Mouse (Mus musculus) liver, adult 2 months (tissue): ENCODE measurements around the gene Csf3r. TPM values are rescaled to one million over a fixed set of nuclear protein-coding genes. Genes with fewer than 3 reads are reported as not detected.

ENCODE experiments used
- DNase-seq: peaks from one replicate; pipeline ENCODE4 v3.0.0-alpha.2; 2011; ENCODE audit warnings: low read depth, low spot score; ENCODE audit errors: extremely low read depth
- H3K27ac ChIP-seq: fragments of 200-500 bp; replicated peaks from 2 replicates; pipeline ENCODE4 v1.5.1; 2012; ENCODE audit warnings: low read depth, mild to moderate bottlenecking, control low read depth, inconsistent platforms, low read length; ENCODE audit not compliant: insufficient read depth
- H3K27me3 ChIP-seq: fragments of 200-500 bp; 2 replicates; pipeline ENCODE4 v1.6.1; 2012; ENCODE audit warnings: mild to moderate bottlenecking, moderate library complexity, low read length, inconsistent platforms; ENCODE audit not compliant: control insufficient read depth, insufficient read depth
- H3K36me3 ChIP-seq: fragments of 200-500 bp; 2 replicates; pipeline ENCODE4 v1.6.1; 2012; ENCODE audit warnings: low read length, inconsistent platforms; ENCODE audit not compliant: control insufficient read depth, insufficient read depth
- H3K4me1 ChIP-seq: fragments of 200-500 bp; 2 replicates; pipeline ENCODE4 v1.6.1; 2011; ENCODE audit warnings: low read length; ENCODE audit not compliant: control insufficient read depth, insufficient read depth
- H3K4me3 ChIP-seq: fragments of 200-500 bp; 2 replicates; pipeline ENCODE4 v1.5.1; 2011; ENCODE audit warnings: low read depth, mild to moderate bottlenecking, control low read depth, low read length, moderate library complexity; ENCODE audit not compliant: insufficient read depth
- H3K79me2 ChIP-seq: fragments of 200-500 bp; 2 replicates; pipeline ENCODE4 v1.6.1; 2012; ENCODE audit warnings: inconsistent platforms, mild to moderate bottlenecking, low read length, moderate library complexity; ENCODE audit not compliant: control insufficient read depth, insufficient read depth
- H3K9ac ChIP-seq: fragments of 200-500 bp; 2 replicates; pipeline ENCODE4 v1.6.1; 2012; ENCODE audit warnings: low read depth, mild to moderate bottlenecking, control low read depth, inconsistent platforms, low read length
- CTCF ChIP-seq: fragments of 200-500 bp; IDR thresholded peaks from 2 replicates; pipeline ENCODE4 v1.5.1; 2011; ENCODE audit warnings: low read depth, low read length, control low read depth
- POLR2A ChIP-seq: fragments of 200-500 bp; IDR thresholded peaks from 2 replicates; pipeline ENCODE4 v1.6.1; 2011; ENCODE audit warnings: low read length, control low read depth; ENCODE audit not compliant: insufficient read depth; ENCODE audit errors: extremely low read depth
- WGBS: fragments of 180-500 bp; shearing (Covaris S2); methylation state at CpG from one replicate; pipeline ENCODE4 v1.1.7; 2018; 5-methylcytosine and 5-hydroxymethylcytosine counted together
- polyA plus RNA-seq: library from polyadenylated mRNA; depleted of rRNA; stranded (reverse); fragments of >200 nt; gene quantifications from 2 replicates; pipeline ENCODE4 v1.2.3, GENCODE M21; 2012
- total RNA-seq: library from RNA; depleted of rRNA; stranded (reverse); fragments of >200 nt; gene quantifications from 2 replicates; pipeline ENCODE4 v1.2.3, GENCODE M21; 2014

Gene Csf3r
- total and polyA plus RNA-seq, 2 experiments = 0.37 to 2.9 TPM

DNA sequence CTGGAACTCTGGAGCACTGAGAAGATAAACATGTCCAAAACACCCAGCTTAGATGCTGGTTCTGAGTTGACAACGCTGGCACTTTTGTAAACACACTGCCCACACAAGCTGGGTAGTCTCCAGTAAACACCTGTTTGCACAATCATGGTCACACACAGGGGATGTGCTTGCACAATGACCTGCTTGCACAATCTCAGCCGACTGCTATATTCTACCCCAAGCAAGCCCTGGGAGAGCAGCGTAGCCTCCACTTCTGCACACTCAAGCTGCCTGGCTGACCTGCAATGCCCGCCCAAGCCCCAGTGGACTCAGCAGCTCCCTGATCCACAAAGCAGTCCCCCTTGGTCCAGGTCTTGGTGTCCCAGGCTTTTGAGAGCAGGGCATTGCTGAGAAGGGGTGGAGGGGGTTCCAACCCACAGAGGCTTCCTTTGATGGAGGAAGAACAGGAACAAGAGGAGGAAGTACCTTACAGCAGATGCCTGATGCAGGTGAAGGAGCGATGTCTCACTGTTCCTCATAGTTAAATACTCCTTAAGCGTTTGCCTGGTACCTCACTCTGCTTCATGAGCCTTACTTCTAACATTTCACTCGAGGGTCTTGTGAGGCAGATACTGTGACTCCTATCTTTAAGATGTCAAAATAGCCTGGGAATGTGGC is 6.5 kb upstream of the Csf3r start:
- Histone ChIP-seq H3K9ac (no peak overlapping the region), H3K4me3 (no peak overlapping the region), H3K27ac (no peak overlapping the region), H3K79me2 (no peaks in the 10 kb centered on the region), H3K4me1 (peaks cover 4% of the 10 kb centered on the region; the same call in 1 of the 2 replicates), H3K36me3 (no peaks in the 10 kb centered on the region), H3K27me3 (no peaks in the 10 kb centered on the region)
- TF ChIP-seq POLR2A (no peak), CTCF (no peak)
- peak; percentile 50 for DNase-seq
- 44% methylated on average over 7 of the region's 7 CpGs for WGBS

DNA sequence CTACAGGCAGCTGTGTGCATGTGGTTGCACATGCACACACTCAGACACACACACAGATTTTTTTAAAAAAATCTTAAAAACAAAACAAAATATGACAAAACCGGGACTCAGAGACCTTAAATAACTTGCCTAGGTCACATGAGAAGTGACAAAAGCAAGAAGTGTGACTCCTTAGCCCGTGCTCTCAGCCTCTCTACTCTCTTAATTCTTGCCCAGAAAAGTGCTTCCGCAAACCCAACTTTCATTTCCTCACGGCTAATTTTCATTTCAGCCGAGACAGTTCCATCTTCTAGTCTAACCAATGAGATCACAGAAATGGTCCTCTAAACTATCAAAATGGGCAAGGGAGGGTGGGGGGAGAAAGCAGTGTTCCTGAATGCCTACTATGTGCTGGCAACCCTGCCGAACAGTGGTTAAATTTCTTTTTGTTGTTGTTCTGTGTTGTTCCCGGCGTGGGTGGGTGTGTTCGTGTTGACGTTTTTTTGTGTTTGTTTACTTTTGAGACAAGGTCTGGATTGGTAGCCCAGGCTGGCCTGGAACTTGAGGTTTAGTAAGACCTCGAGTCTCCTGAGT is 5.3 kb upstream of the Csf3r start:
- peak; percentile 43 for DNase-seq
- WGBS = 85% methylated on average over 11 of the region's 11 CpGs
- H3K79me2 ChIP-seq = no peaks in the 10 kb centered on the region

GRCm38 (mm10) chr4:126025801-126026200 is 1.5 kb downstream of the Csf3r start:
- TF ChIP-seq CTCF (no peak), POLR2A (no peak)

More for the DNA sequence above, 5.3 kb upstream of the Csf3r start:
- H3K4me3 ChIP-seq = no peak overlapping the region
- H3K9ac ChIP-seq = no peak overlapping the region
- no peak for TF ChIP-seq CTCF
- TF ChIP-seq POLR2A = no peak
- H3K4me1 ChIP-seq = peaks cover 4% of the 10 kb centered on the region; the same call in 1 of the 2 replicates
- no peaks in the 10 kb centered on the region for H3K27me3 ChIP-seq
- H3K27ac ChIP-seq = no peak overlapping the region
- no peaks in the 10 kb centered on the region for H3K36me3 ChIP-seq

GRCm38 (mm10) chr4:126027980-126028379 is 3.6 kb downstream of the Csf3r start:
- H3K27ac ChIP-seq = no peak overlapping the region
- H3K4me3 ChIP-seq = no peak overlapping the region
- TF ChIP-seq CTCF (no peak), POLR2A (no peak)
- WGBS = 75% methylated on average over 3 of the region's 3 CpGs
- no peak overlapping the region for H3K9ac ChIP-seq
- DNase-seq = no peak
- no peaks in the 10 kb centered on the region for H3K36me3 ChIP-seq
- H3K27me3 ChIP-seq = no peaks in the 10 kb centered on the region
- H3K4me1 ChIP-seq = no peaks in the 10 kb centered on the region
- no peaks in the 10 kb centered on the region for H3K79me2 ChIP-seq

More at GRCm38 (mm10) chr4:126025801-126026200, 1.5 kb downstream of the Csf3r start:
- Histone ChIP-seq H3K9ac (no peak overlapping the region), H3K4me3 (no peak overlapping the region), H3K79me2 (no peaks in the 10 kb centered on the region), H3K27me3 (no peaks in the 10 kb centered on the region), H3K36me3 (no peaks in the 10 kb centered on the region), H3K27ac (no peak overlapping the region), H3K4me1 (no peaks in the 10 kb centered on the region)
- DNase-seq = no peak
- WGBS = 82% methylated on average over 5 of the region's 5 CpGs

DNA sequence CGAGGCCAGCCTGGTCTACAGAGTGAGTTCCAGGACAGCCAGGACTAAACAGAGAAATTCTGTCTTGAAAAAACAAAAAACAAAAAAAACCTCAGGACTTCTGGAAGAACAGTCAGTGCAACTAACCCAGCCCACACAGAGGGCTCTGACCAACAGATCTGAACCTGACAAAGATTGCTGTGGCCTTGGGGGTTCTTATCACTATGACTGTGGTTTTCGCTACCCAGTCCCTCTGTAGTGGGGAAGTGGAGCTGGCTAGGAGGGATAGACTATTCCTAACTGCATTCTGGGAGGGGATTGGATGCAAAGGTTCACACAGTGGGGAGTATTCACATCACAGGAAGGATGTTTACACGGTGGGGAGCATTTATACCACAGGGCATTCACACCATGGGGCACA is 4.7 kb downstream of the Csf3r start:
- H3K4me1 ChIP-seq = no peaks in the 10 kb centered on the region
- H3K27me3 ChIP-seq = no peaks in the 10 kb centered on the region
- H3K4me3 ChIP-seq = no peak overlapping the region
- H3K27ac ChIP-seq = no peak overlapping the region
- no peaks in the 10 kb centered on the region for H3K36me3 ChIP-seq
- H3K9ac ChIP-seq = no peak overlapping the region
- 49% methylated on average over 3 of the region's 3 CpGs for WGBS
- TF ChIP-seq POLR2A = no peak
- no peak for TF ChIP-seq CTCF
- H3K79me2 ChIP-seq = no peaks in the 10 kb centered on the region
- DNase-seq = no peak

DNA sequence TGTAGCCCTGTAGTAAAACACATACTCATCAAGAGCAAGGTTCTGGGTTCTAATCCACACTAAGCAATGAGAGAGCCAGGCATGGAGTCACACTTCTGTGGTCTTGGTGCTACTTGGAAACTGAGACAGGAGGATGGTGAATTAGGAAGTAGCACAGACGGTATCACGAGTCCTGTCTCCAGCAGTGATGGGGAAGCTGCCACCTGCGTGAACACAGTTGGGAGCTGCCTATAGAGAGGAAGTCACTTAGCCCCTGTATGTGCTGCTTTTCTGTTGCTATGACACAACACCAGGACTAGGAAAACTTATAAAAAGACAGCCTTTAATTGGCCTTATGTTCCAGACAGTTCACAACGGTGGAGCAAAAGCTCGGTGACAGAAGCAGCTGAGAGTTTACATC is 6.4 kb downstream of the Csf3r start:
- H3K36me3 ChIP-seq = no peaks in the 10 kb centered on the region
- no peak overlapping the region for H3K27ac ChIP-seq
- H3K4me3 ChIP-seq = no peak overlapping the region
- H3K9ac ChIP-seq = no peak overlapping the region
- H3K79me2 ChIP-seq = no peaks in the 10 kb centered on the region
- H3K4me1 ChIP-seq = no peaks in the 10 kb centered on the region
- no peaks in the 10 kb centered on the region for H3K27me3 ChIP-seq
- DNase-seq = no peak
- 73% methylated on average over 5 of the region's 5 CpGs for WGBS
- TF ChIP-seq POLR2A (no peak), CTCF (no peak)
